Mouse (Mus musculus): ENCODE data around the gene Fam110a. TPM values are rescaled to one million over a fixed set of nuclear protein-coding genes. Genes with fewer than 3 reads are reported as not detected.

Fam110a gene
- total RNA-seq, 2 experiments from 2014 or later: 2.5 to 2.6 TPM

DNA sequence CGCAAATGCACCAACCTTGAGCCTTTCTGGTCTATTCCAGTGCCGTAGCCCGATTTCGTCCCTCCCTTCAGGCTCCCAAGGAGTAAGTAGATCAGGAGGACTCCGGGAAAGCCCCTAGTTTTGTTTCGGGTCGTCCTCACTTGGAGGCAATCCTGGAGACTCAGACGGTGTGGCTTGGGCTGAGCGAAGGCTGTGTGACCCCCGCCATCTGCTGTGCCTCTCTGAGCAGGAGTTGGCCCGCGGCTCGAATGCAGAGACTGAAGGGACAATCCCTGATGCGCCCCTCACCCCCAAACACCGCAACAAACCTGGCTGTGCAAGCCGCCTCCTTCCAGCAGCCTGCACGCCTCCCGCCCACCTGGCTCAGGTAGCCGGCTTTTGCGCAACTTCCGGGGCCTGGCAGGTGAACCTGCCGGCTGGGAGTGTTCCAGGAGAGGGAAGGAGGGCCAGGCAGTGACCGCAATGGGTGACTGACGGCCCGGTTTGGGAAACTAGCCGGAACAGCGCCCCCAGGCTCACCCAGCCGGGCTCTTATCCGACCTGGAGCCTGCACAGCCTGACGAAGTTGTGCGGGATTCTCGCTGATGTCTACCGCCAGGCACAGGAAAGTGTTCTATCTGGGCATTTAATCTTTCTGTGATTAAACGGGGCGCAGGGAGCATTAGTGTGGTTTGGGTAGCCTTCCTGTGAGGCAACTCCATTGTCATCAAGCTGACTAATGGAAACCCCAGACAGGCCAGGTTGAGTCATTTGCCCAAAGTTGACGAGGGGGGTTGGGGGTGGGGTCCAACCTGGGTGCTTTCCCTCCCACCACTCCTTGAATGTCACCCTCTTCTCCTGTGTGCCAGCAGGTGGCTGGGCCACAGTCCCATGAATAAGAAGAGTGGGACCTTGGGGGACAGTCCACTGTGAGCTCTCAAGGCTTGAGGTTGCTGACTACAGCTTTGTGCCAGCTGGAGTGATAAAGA, 6.1 kb downstream of the Fam110a start:
- DNase-seq: no peak
- intact Hi-C loops (cut with DNase I): no loop called here

DNA sequence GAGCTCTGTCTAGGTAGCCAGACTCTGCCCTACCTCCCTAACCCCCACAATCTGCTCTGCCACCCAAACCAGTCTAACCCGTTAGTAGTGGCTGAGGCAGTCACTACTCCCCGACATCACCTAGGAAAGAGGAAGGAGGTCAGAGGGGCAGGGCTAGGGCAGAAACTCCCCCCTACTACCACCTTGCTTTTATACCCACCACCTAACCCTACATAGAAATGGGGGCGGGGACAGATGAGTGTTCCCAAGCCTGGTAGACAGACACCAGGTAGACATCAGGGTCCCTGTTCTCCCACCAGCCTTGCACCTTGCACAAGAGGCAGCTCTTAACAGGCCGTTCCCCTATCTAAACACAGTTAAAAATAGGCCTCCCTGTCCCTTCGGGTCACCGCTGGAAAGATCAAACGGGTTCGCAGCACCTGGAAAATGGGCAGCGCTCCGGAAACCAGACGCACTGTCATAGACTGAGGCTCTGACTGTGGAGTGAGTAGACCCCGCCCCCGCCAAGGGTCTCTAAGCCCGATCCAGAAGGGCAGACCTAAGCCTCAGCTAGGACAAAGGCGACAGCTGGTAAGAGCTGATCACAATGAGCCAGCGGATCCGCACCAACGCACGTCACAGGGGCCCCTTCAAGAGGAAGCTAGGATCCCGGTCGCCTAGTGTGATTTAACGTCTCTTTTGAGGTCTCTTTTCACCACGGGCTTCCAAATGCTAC, 7.0 kb downstream of the Fam110a start:
- intact Hi-C loops (cut with DNase I): no loop called here
- DNase-seq: no peak

DNA sequence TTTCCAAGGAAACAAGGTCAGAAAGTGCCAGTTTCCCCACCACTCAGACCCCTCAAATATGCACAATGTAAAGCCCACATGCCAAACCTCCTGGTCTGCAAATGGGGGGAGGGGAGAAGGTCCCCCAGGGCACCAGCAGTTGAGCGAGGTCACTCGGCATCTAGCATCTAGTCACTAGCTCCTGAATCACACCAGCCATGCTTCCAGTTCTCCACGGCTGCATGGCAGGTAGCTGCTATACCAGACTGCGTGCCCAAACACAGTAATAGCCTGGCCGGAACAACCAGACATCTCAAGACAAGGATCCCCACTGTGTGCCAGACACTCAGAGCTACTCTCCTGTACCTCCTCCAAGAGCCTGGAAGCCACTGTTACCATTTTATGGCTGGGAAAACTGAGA, 8.3 kb downstream of the Fam110a start:
- DNase-seq: no peak
- intact Hi-C loops (cut with DNase I): no loop called here

DNA sequence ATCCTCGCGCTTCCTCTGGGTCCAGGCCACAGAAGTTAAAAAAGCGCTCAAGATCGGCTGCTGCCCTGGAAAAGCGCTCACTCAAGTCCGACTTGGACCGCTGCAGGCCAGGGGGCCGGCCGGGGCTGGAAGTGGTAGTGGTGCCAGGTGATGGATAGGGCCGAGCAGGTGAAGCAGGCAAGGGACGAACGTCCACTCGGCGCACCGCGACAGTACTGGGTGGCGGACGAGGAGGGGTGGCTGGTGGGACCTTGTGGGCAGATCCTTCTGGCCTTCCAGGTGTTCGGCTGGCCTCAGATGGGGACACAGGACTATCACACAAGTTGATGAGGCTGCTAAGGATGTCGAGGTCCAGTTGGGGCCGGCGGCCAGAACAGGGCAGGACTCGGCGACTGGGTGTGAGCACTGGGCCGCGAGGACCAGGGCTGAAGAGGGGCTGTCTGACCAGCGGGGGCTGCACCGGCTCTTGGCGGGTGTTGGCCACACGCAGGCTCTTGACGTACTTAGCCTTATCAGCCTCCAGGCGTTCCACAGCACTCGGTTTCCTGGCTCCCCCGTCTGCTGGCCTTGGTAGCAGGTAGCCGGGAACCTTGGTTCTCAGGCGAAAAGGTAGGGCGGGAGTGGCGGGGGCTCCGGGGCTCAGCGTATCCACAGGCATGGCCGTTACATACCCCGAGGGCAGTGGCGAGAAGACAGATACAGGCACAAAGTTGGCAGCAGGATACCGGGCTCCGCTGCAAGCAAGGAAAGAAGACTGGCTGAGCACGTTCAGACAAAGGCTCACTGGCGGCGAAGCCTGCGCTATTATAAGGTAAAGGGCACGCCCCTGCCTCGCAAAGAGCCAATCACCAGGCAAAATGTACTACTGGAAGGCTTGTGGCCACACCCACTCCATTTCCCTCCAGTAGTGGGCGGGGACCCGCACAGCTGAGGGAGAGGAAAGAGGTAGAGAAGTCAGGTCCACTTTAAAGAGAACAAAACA, 9.5 kb downstream of the Fam110a start:
- intact Hi-C loops (cut with DNase I): no loop called here
- peak; percentile 53 to 64 for DNase-seq

DNA sequence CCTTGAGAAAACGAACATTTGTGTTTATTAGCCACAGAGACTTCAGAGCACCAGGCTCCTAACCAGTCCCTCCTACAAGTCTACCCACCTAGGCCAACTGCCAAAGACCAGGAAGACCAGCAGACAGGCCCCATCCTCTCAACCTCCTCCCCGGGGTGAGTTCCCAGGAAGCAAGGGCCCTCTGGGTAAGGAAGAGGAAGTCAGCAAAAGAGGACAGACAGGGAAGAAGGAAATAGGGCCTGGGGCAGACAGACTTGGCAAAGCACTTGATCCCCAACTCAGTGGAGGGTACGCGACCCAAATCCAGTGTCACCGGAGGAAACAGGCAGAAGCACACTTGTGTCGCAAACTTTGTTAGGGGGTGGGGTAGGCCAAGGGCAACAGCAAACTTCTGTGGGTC, 10.6 kb downstream of the Fam110a start:
- intact Hi-C loops (cut with DNase I): no loop called here
- no peak for DNase-seq

DNA sequence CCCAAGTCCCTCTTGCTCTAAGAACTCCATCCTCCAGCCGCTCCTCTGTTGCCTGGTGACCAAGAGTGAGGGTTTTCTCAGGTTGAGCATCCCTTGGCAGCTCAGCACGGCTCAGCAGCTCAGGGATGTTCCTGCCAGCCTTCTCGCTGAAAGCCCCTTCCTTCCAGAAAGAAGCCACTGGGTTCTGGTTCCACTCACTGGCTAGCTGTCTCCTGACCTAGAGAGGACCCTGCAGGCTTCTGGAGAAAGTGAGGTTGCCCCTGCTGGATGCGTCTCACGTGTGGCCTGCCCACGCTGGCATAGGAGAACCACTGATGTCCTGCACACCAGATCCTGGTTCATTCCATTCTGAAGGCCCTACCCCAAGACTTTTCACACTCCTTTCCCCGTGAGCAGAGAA, 11.0 kb downstream of the Fam110a start:
- DNase-seq: no peak
- intact Hi-C loops (cut with DNase I): no loop called here

DNA sequence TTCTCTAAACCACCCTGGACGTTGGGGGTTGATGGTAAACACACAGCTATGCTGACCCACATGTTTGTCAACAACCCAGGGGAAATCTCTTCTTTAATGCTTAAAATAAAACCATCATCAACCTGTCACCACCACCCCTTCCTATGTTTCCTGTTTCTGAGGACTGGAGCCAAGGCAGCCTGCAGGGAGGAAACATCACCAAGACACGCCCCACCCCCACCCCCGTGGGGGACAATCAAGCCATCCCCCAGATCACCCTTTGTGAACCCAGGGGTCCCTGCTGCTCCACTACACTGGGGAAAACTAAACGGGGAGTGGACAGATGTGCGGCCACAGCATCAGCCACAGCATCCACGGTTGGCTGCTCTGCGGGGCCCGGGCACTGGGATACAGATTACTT, 11.6 kb downstream of the Fam110a start:
- intact Hi-C loops (cut with DNase I): no loop called here

DNA sequence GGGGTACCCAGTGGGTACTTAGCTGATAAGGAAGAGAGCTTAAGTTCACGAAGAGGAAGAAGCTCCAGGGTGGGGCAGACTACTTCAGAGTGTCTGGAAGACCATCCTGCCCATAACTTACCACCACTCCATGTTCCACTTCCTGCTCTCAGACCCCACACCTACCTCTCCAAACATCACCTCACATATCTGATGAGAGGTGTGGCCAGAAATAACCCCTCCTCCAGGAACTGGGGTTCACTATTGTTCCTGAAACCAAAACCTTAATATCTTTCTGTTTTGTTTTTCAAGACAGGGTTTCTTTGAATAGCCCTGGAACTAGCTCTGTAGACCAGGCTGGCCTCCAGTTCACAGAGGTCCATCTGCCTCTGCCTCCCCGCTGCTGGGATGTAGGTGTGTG, 12.2 kb downstream of the Fam110a start:
- intact Hi-C loops (cut with DNase I): no loop called here
- DNase-seq: no peak

More for the DNA sequence above, 11.6 kb downstream of the Fam110a start:
- DNase-seq: no peak

DNA sequence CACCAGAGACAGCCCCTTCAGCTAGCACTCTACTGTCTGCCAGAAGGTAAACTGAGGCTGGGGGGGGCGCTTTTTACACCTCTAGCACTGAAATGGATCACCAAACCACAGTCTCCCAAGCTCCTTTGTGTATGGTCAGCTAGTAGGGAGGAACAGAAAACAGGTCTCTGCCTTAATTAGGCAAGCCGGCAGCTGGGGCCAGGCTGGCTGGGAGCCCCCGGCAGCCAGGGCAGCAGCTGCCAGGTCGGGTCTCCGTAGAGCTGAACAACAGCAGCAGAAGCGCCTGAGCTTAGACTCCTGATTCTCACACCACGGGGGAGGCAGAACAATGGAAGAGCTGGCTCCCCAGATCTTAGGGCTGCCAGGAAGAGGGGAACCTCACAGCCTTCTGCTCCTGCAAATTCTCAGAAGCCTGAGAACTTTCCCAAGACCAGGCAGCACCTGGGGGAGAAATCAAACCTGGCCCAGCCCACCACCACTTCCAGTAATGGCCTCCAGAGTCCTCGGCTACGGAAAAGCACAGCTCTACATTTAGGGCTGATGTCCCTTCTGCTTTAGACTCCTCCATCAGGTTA, 12.8 kb downstream of the Fam110a start:
- intact Hi-C loops (cut with DNase I): no loop called here
- no peak for DNase-seq

DNA sequence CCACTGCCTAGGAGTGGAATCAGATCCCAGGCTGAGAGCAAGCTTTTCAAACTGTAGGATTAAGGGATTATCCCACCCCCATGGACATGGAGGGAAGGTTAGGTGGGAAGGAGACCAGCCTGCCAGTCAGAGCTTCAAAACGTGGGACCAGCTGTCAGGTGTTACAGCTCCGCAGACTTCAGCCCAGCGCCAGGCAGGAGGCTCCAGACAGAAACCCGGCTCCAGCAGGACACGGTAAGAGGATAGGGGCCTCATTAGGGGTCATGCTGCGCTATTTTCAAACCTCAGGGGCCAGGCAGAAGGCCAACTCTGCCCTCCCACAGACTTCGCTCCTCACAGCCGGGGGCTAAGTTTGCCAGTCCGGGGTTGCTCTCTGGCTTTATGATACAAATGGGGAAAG, 16.0 kb downstream of the Fam110a start:
- intact Hi-C loops (cut with DNase I): no loop called here
- DNase-seq: no peak

DNA sequence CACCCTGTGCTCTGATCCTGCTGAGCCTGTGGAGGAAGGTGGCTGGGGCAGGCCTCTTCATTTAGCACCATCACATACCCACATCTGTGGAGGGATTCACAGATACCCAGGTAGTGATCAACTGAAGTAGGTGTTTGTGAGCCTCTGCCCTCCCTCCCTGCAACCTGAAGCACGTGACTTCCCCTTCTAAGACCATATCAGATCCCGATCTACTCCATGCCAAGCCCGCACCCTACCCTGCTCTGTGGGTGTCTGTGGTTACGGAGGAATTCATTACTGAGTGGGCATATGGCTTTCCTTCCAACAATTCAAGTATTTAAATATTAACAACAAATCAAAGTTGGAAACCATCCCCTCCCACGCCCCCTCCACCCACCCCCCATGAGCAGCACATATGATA, 16.7 kb downstream of the Fam110a start:
- intact Hi-C loops (cut with DNase I): no loop called here
- DNase-seq: no peak

DNA sequence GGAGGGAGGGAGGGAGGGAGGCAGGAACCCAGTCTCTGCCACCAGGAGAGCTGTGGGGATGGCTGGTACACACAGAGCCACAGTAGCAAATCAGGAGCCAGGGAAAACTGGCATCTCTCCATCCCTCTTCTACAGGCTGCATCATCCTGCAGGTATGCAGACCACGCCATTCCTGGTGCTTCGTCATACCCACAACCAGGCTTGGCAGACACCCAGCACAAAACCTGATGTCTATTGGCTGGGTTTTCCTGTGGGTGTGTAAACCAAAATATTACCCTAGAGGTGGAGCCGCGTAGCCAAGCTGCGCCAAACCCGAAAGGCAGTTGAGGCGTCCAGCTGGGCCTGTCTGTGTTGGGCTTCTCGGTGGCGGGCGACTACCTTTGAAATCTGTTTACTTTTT, 17.5 kb downstream of the Fam110a start:
- DNase-seq: no peak

DNA sequence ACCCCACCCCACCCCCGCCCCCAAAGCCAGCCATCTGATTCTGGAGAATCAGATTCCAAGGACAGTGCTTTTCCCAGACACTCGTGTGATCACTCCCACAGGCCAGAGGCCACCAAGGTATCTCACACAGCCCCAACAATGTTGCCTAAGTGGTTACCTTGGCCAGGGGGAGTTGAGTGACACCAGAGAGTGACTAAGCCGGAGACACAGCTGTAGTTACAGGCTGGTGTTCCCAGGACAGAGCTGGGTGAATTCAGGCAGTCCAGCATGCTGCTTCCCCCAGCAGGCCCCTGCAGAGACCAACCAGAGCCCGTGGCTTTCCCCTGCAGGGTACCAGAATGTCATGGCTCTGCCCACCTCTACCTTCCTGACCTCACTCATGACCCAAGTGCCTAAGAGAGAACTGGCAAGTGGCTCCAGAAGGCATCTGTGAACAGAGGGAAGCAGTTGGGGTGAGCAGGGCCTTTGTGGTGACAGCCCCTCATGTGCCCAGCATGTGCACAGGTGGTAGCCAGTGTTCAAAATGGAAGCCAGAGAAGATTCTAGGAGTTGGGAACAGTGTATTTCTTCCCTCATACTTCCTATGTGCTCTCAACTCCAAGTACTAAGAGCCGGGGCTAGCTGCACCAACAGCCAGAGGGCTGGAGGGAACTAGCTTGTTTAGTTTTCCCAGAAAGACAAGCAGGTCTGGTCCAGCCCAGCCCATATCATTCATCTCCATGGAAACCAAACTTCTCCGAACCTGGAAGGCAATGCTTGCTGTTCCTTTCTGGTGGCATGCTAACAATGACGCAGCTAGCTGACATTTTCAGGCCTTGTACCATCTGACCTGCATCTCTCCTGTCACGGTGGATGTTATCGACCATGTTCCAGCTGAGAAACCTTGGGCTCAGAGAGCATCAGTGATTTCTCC, 18.5 kb downstream of the Fam110a start:
- no peak for DNase-seq
- intact Hi-C loops (cut with DNase I): no loop called here

More for the DNA sequence above, 17.5 kb downstream of the Fam110a start:
- intact Hi-C loops (cut with DNase I): no loop called here

DNA sequence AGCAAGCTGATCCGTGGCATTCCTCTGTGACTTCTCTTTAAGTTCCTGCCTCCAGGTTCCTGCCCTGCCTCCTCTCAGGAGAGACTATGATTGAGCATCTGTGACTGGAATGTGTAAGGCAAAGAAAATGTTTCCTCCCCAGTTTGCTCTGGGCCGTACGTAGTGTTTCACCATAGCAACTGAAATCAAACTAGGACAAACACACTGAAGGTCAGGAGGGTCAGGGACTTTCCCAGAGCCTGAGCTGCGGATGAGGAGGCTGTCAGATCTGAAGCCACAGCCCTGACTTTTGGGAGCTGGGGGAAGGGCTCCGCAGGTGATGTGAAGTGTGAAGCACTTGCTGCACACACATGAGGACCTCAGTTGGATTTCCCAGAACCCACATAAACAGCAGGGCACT, 20.7 kb downstream of the Fam110a start:
- intact Hi-C loops (cut with DNase I): loop anchor here (10.0 kb wide), 1 partner anchor 1486 kb away; no protein-coding TSS in a partner anchor
- no peak for DNase-seq

DNA sequence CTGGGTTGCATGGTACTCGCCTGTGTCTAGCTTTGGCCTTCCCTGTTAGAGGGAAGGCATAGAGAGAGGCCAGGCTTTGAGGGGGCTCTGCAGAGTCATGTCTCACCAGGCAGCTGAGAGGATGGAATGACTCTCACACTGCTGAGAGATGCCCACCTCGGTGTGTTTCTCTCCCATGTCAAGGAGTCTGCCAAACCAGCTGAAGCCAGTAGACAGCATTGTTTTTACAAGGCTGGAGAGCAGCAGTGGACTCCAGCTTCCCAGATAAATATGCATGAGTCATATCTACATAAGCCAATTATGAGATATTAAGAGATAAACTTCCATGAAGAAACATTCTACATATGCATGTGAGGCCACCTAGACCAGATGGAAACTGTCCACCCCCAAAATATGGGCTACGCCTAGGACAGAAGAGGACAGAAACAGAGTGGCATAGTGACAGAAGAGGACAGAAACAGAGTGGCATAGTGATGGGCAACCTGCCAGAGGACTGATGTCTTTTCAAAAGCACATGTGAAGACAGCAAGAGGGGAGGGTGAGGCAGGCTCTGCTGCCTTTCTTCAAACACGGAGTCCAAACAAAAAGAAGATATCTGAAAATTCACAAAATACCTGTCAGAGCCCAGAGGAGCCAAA, 23.4 kb downstream of the Fam110a start:
- no peak for DNase-seq
- intact Hi-C loops (cut with DNase I): loop anchor here (10.0 kb wide), 1 partner anchor 1488 kb away; no protein-coding TSS in a partner anchor

DNA sequence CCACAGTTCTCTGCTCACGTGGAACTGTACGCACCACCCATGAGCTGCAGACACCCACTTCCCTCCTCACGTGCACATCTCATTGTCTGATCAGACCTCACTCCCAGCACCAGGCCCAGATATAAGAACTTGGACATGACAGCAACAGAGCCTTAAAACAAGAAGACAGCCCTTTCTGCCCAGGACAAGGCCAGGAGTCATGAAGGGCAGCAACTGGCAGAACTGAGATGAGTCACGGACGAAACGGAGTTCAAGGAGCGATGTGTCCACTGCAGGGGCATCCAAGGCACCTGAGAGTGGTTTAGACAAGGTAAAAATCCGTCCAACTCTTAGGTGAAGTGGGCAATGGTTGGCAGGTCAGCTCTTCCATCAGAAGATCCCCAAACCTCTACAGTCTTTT, 26.4 kb downstream of the Fam110a start:
- intact Hi-C loops (cut with DNase I): loop anchor here (10.0 kb wide), 1 partner anchor 1491 kb away; no protein-coding TSS in a partner anchor
- DNase-seq: no peak

DNA sequence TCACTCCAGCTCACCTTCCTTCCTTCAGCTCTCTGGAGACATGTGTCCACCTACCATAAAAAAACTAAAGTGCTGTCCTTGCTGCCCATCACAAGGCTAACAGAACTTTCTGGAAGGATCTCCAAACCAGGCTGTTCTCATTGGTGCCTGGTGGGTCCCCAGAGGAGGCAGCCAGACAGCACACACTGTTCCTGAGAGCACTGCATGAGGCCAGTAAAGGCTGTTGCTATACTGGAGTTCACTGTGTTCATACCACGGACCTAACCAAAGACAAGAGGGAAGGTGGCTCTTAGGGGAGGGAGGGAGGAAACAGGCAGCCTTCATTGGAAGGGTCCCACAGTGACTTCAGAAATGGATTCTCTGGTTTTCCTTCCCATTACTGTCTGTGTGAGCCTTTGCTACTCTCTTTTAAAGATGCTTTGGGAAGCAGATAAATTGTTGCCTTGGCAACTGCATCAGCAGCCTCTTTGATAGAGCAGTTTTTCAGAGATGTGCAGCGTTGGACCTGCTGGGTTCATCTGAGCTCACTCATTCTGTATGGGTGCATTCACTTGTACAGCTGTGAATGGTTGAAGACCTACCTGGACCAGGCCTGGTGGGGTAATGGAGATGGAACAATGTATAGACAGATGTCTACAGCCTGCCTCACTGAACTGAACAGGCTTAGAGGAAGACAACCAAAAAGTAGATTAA, 30.8 kb downstream of the Fam110a start:
- no peak for DNase-seq
- intact Hi-C loops (cut with DNase I): no loop called here

DNA sequence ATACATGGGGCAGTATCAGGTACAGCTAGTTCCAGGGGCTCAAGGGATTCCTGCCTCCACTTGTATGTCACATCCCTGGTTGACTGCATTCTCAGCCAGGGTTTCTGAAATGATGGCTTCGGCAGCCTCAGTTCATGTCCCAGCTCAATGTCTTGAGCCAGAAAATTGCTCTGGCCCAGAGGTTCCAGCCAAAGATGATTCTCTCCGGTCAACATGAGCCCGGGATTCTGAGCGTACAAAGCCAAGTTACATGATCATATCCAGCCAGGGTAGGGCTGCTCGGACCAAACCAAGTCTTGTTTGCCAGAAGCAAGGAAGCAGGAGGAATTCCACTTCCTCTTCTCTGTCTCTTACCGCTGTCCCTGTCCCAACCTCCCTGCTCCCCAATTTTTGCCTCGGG, 31.7 kb downstream of the Fam110a start:
- intact Hi-C loops (cut with DNase I): no loop called here
- DNase-seq: peak in 1 of 2 experiments; percentile 18

Measured in gastrocnemius, postnatal 36 days (tissue).